Mouse (Mus musculus) heart, embryonic 14.5 days (tissue): ENCODE measurements around the gene Tcp11l1. TPM values are rescaled to one million over a fixed set of nuclear protein-coding genes. Genes with fewer than 3 reads are reported as not detected.

Source experiments
- ATAC-seq: fragments of 200-750 bp; cut with Nextera tagmentation; 2 replicates; pipeline ENCODE4 v1.8.0; 2017; ENCODE audit warnings: low read depth, moderate TSS enrichment; ENCODE audit not compliant: insufficient number of reproducible peaks, insufficient read depth, low FRiP score
- H3K27ac ChIP-seq, 2 experiments: fragments of 200-500 bp in 1 of 2; fragments of 300-500 bp in 1 of 2; sonication (generic) in 1 of 2; replicated peaks in 1 of 2; 2 replicates each; pipeline ENCODE4 v1.5.1; 2012 to 2014; ENCODE audit warnings: low read depth in 2 of 2, low read length in 2 of 2, control low read depth in 1 of 2, mild to moderate bottlenecking in 1 of 2, mixed read lengths in 1 of 2; ENCODE audit not compliant: control insufficient read depth in 1 of 2, insufficient read depth in 1 of 2
- H3K27me3 ChIP-seq: fragments of 300-500 bp; sonication (generic); 2 replicates; pipeline ENCODE4 v1.6.1; 2014; ENCODE audit warnings: mild to moderate bottlenecking, low read length, control low read depth; ENCODE audit not compliant: control insufficient read depth, insufficient read depth
- H3K36me3 ChIP-seq: fragments of 300-500 bp; sonication (generic); 2 replicates; pipeline ENCODE4 v1.6.1; 2014; ENCODE audit warnings: mild to moderate bottlenecking, control low read depth, low read length, mixed read lengths; ENCODE audit not compliant: control insufficient read depth, insufficient read depth
- H3K4me1 ChIP-seq, 2 experiments: fragments of 200-500 bp in 1 of 2; fragments of 300-500 bp in 1 of 2; sonication (generic) in 1 of 2; 2 replicates each; pipeline ENCODE4 v1.6.1; 2012 to 2014; ENCODE audit warnings: low read length in 2 of 2, control low read depth in 1 of 2, mixed read lengths in 1 of 2; ENCODE audit not compliant: control insufficient read depth in 2 of 2, insufficient read depth in 2 of 2
- H3K4me2 ChIP-seq: fragments of 300-500 bp; sonication (generic); 2 replicates; pipeline ENCODE4 v1.6.1; 2014; ENCODE audit warnings: mild to moderate bottlenecking, low read length
- H3K4me3 ChIP-seq, 2 experiments: fragments of 200-500 bp in 1 of 2; fragments of 300-500 bp in 1 of 2; sonication (generic) in 1 of 2; 2 replicates each; pipeline ENCODE4 v1.5.1; 2012 to 2014; ENCODE audit warnings: low read length in 2 of 2, mild to moderate bottlenecking in 2 of 2, control low read depth in 1 of 2, low read depth in 1 of 2, moderate library complexity in 1 of 2; ENCODE audit not compliant: control insufficient read depth in 1 of 2, insufficient read depth in 1 of 2
- H3K9ac ChIP-seq: fragments of 300-500 bp; sonication (generic); 2 replicates; pipeline ENCODE4 v1.6.1; 2014; ENCODE audit warnings: mild to moderate bottlenecking, low read length
- H3K9me3 ChIP-seq: fragments of 300-500 bp; sonication (generic); 2 replicates; pipeline ENCODE4 v1.6.1; 2016; ENCODE audit warnings: low read length, control low read depth; ENCODE audit not compliant: control insufficient read depth
- WGBS: fragments of 180-500 bp; shearing (Covaris S2); extraction: QIAGEN DNeasy Blood & Tissue Kit; methylation state at CpG from one replicate; pipeline ENCODE4 v1.1.7; 2014; 5-methylcytosine and 5-hydroxymethylcytosine counted together
- polyA plus RNA-seq: library from polyadenylated mRNA; unstranded; fragments of >200 nt; fragmentation: Nextera tagmentation; extraction: Ambion mirVana; gene quantifications from 2 replicates; pipeline ENCODE4 v1.2.1, GENCODE M21; 2014

The Tcp11l1 gene
- polyA plus RNA-seq, 1 experiment from 2014 or later, result 37.8 TPM

- H3K4me2 ChIP-seq, result no peak overlapping the region
- 83% methylated on average over 8 of the region's 8 CpGs for WGBS
Measured at GRCm38 (mm10) chr2:104688724-104689123, 23.2 kb downstream of the Tcp11l1 start.

DNA sequence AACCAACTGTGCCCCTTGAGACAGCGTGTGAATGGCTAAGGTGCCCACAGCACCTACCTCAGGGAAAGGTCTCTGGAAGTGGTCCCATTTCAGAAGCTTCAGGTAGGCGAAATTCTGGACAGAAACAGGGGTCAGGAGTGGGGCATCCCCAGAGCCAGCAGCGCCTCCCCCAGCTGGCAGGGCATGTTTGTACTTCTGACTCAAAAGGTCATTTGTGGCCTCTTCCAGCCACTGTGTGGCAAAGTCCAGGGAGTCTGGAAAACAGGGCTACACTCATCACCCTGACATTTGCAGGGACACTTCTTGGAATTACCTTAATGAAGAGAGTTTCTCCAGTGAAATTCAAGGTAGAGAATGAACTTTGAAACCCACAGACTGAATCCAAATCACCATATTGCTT, 23.6 kb downstream of the Tcp11l1 start:
- no peak overlapping the region for H3K4me2 ChIP-seq
- no peak overlapping the region for H3K9ac ChIP-seq
- H3K4me3 ChIP-seq, result no peak overlapping the region
- 80% methylated on average over 3 of the region's 3 CpGs for WGBS
- peaks cover 4 to 5% of the 10 kb centered on the region in 2 experiments; a peak in 2 of 4 replicates for H3K4me1 ChIP-seq
- no peaks in the 10 kb centered on the region for H3K27me3 ChIP-seq
- no peak overlapping the region for H3K27ac ChIP-seq
- ATAC-seq, result no peak
- peaks cover under 1% of the 10 kb centered on the region; the same call in 1 of the 2 replicates for H3K36me3 ChIP-seq
- H3K9me3 ChIP-seq, result no peaks in the 10 kb centered on the region

More at GRCm38 (mm10) chr2:104688724-104689123, 23.2 kb downstream of the Tcp11l1 start:
- H3K9ac ChIP-seq, result no peak overlapping the region
- ATAC-seq, result no peak
- no peak overlapping the region for H3K27ac ChIP-seq
- no peak overlapping the region for H3K4me3 ChIP-seq
- H3K4me1 ChIP-seq, result peaks cover 4 to 5% of the 10 kb centered on the region in 2 experiments; a peak in 2 of 4 replicates
- no peaks in the 10 kb centered on the region for H3K9me3 ChIP-seq
- H3K36me3 ChIP-seq, result no peaks in the 10 kb centered on the region
- H3K27me3 ChIP-seq, result no peaks in the 10 kb centered on the region

GRCm38 (mm10) chr2:104687261-104687660, 24.7 kb downstream of the Tcp11l1 start:
- peaks cover 4% of the 10 kb centered on the region; the same call in 1 of the 2 replicates for H3K36me3 ChIP-seq
- H3K4me3 ChIP-seq, result no peak overlapping the region
- WGBS, result 63% methylated on average over 3 of the region's 3 CpGs
- no peak overlapping the region for H3K4me2 ChIP-seq
- H3K27ac ChIP-seq, result no peak overlapping the region
- no peaks in the 10 kb centered on the region for H3K27me3 ChIP-seq
- H3K9ac ChIP-seq, result no peak overlapping the region
- peaks cover 4 to 5% of the 10 kb centered on the region in 2 experiments; a peak in 2 of 4 replicates for H3K4me1 ChIP-seq
- H3K9me3 ChIP-seq, result no peaks in the 10 kb centered on the region
- no peak for ATAC-seq

DNA sequence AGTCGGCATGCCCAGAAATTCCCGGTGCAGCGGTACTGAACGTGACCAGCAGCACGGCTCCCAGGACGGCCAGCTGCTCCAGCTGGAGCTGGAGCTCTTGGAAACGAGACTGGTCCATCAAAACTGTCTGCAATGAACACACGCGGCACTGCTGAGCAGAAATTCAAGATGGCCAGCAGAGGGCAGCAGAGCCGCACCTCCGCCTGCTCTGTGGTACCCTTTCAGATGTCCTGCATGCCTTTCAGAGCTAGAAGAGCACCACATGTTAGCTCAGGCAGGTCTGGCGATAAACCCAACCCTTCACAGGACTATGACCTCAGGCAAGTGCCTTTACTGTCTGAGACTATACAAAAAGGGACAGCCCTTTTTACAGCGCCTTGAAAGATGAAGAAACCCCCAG, 26.6 kb downstream of the Tcp11l1 start:
- ATAC-seq, result peak; percentile 82
- 5% methylated on average over 13 of the region's 13 CpGs for WGBS
- Histone ChIP-seq H3K27ac (no peak overlapping the region), H3K9me3 (no peaks in the 10 kb centered on the region), H3K4me1 (peaks cover 0 to 2% of the 10 kb centered on the region in 2 experiments; a peak in 1 of 4 replicates), H3K9ac (no peak overlapping the region), H3K27me3 (no peaks in the 10 kb centered on the region), H3K4me3 (0 out of 4 replicates have a peak overlapping the region, but pooled peaks of 1 of the 2 experiments have one; percentile 14), H3K4me2 (peak overlapping the region; percentile 39), H3K36me3 (peaks cover 10% of the 10 kb centered on the region; the same call in 1 of the 2 replicates)

- Histone ChIP-seq H3K36me3 (peaks cover 10% of the 10 kb centered on the region; the same call in 1 of the 2 replicates), H3K27me3 (no peaks in the 10 kb centered on the region), H3K4me2 (peak overlapping the region; percentile 39; the same call in 1 of the 2 replicates), H3K4me3 (no peak overlapping the region), H3K27ac (no peak overlapping the region), H3K9ac (no peak overlapping the region), H3K4me1 (peaks cover 0 to 2% of the 10 kb centered on the region in 2 experiments; a peak in 1 of 4 replicates), H3K9me3 (no peaks in the 10 kb centered on the region)
- 80% methylated on average over 4 of the region's 4 CpGs for WGBS
- no peak for ATAC-seq
Measured at GRCm38 (mm10) chr2:104684771-104685170, 27.2 kb downstream of the Tcp11l1 start.

- ATAC-seq, result no peak
- no peaks in the 10 kb centered on the region for H3K27me3 ChIP-seq
- H3K4me3 ChIP-seq, result no peak overlapping the region
- H3K9me3 ChIP-seq, result no peaks in the 10 kb centered on the region
- H3K4me2 ChIP-seq, result no peak overlapping the region
- 80% methylated on average over 3 of the region's 3 CpGs for WGBS
- no peak overlapping the region for H3K9ac ChIP-seq
- H3K27ac ChIP-seq, result no peak overlapping the region
- no peaks in the 10 kb centered on the region; a peak in 1 of 4 replicates for H3K4me1 ChIP-seq
- 0 out of 2 replicates have a peak, but pooled peaks cover 8% of the 10 kb centered on the region for H3K36me3 ChIP-seq
Measured at GRCm38 (mm10) chr2:104677326-104677725, 34.6 kb downstream of the Tcp11l1 start.

GRCm38 (mm10) chr2:104671724-104672123, 40.2 kb downstream of the Tcp11l1 start:
- no peak overlapping the region for H3K4me3 ChIP-seq
- ATAC-seq, result no peak
- H3K9ac ChIP-seq, result no peak overlapping the region
- no peak overlapping the region for H3K4me2 ChIP-seq
- 0 out of 2 replicates have a peak, but pooled peaks cover 4% of the 10 kb centered on the region for H3K36me3 ChIP-seq
- H3K9me3 ChIP-seq, result no peaks in the 10 kb centered on the region; the same call in 1 of the 2 replicates
- no peaks in the 10 kb centered on the region; a peak in 1 of 4 replicates for H3K4me1 ChIP-seq
- no peaks in the 10 kb centered on the region for H3K27me3 ChIP-seq
- H3K27ac ChIP-seq, result no peak overlapping the region
